Mouse (Mus musculus) urinary bladder, postnatal 36 days (tissue): ENCODE data around the gene Olfr380.

Experiments
- DNase-seq, 2 experiments: peaks; one replicate each; pipeline ENCODE4 v3.0.0; 2022; ENCODE audit warnings: low spot score in 2 of 2, mixed read lengths in 1 of 2

Olfr380 gene

DNA sequence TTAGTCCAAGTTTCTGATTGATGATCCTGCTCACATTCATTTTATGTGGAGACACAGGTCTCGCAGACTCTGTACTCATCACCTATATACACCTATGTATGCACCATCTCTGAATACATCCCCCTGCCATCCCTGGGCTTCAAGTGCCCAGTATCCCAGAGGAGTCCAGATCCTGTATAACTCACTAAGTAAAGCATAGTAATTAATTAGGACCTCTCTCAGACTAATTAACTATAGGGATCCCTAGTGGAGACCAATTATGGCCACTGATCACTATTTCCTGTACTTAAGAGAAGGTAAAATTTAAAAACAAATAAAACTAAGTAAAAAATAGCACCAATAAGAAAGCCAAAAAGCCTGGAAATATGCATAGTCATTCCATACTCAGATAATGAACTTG lies at the start of gene Olfr380:
Gene Olfr380 (minus strand): TSS at position 101 of the 400 bp plus-strand sequence.
- no peak for DNase-seq

DNA sequence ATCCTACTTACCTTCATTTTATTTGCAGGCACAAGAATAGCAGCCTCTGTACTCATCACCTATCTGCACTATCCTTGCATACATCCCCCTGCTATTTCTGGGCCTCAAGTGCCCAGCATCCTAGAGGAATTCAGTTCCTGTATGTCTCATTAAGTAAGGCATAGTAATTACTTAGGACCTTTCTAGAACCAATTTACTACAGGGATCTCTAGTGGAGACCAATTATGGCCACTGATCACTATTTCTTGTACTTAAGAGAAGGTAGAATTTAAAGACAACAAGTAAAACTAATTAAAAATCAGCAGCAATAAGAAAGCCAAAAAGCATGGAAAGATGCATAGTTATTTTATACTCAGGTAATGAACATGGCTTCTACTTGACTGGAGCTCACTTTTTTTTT lies 34.2 kb upstream of the Olfr380 start, which contains the start of gene Olfr381:
Gene Olfr381 (minus strand): TSS at position 101 of the 400 bp plus-strand sequence.
- DNase-seq, result no peak

GRCm38 (mm10) chr11:73428377-73428776 lies 28.9 kb downstream of the Olfr380 start, which contains the start of gene Olfr378:
Olfr378 (minus strand) TSS chr11:73428477.
- no peak for DNase-seq
